Mouse (Mus musculus) erythroblast, embryonic 14.5 days (primary cell): ENCODE data around the gene Prx.

Source experiments
- GATA1 ChIP-seq: IDR thresholded peaks from 2 replicates; pipeline ENCODE4 v1.6.1; 2012; ENCODE audit warnings: low read length, inconsistent platforms, mixed read lengths
- TAL1 ChIP-seq: IDR thresholded peaks from 3 replicates; pipeline ENCODE4 v1.6.1; 2012; ENCODE audit warnings: low read length, inconsistent platforms, mixed read lengths

DNA sequence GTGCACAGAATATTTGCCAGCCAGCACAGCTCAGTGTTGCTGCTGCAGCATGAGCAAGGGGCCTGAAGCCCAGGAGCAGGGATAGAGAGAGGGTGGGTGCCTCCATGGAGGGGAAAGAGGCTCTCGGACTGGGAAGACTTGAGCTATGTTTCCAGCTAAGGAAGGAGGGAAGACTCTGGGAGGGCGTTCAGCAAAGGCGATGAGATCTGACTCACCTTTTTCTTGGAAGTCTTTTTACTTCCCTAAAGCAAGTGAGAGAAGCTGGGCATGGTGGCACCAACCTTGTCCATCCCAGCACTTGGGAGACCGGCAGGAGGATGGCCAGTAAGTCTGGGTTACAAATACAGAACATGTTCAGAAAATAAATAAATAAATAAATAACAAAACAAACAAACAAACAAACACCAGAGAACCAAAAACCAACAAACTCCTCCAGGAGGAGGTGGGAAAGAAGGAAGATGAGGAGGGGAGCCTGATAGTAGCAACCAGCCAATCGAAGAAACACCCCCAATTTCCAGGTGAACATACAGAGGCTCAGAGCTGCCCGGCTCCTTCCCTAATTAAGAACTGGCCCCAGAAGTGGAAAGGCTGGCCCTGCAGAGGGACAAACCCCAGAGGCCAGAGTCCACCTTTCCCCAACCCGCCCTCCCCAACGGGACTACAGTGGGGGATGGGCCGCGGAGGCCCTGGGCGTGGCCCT, 18.0 kb upstream of the Prx start:
- TF ChIP-seq GATA1 (no peak), TAL1 (no peak)
